Mouse (Mus musculus): ENCODE results near the gene Supv3l1.
"Not testable (repeated sequence)": the region's sequence is repeated elsewhere in the genome, so short reads cannot be mapped to it uniquely, and the experiment has no call there.

The Supv3l1 gene

GRCm38 (mm10) chr10:62449364-62450279 is at the start of gene Supv3l1, which contains the start of gene 4930507D05Rik:
TSS of gene Supv3l1 (minus strand) at chr10:62449738.
TSS of gene 4930507D05Rik (plus strand) at chr10:62449489.
- DNase-seq, result peak; percentile 87 to 96

DNA sequence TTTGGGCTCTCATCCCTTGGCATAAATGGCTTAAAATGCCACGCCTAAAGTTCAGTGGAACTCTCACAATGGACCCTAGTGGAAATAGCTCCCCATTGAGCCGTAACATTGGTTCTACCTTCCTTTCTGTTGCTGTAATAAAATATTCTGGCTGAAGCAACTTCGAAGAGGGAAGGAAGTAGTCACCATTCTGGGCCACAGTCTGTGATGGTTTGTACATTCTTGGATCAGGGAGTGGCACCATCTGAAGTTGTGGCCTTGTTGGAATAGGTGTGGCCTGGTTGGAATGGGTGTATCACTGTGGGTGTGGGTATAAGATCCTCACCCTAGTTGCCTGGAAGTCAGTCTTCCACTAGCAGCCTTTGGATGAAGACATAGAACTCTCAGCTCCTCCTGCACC is 42.1 kb upstream of the Supv3l1 start:
- not testable (repeated sequence) for DNase-seq

- DNase-seq, result peak; percentile 60 to 74
Measured at GRCm38 (mm10) chr10:62488266-62488665, 38.7 kb upstream of the Supv3l1 start.

DNA sequence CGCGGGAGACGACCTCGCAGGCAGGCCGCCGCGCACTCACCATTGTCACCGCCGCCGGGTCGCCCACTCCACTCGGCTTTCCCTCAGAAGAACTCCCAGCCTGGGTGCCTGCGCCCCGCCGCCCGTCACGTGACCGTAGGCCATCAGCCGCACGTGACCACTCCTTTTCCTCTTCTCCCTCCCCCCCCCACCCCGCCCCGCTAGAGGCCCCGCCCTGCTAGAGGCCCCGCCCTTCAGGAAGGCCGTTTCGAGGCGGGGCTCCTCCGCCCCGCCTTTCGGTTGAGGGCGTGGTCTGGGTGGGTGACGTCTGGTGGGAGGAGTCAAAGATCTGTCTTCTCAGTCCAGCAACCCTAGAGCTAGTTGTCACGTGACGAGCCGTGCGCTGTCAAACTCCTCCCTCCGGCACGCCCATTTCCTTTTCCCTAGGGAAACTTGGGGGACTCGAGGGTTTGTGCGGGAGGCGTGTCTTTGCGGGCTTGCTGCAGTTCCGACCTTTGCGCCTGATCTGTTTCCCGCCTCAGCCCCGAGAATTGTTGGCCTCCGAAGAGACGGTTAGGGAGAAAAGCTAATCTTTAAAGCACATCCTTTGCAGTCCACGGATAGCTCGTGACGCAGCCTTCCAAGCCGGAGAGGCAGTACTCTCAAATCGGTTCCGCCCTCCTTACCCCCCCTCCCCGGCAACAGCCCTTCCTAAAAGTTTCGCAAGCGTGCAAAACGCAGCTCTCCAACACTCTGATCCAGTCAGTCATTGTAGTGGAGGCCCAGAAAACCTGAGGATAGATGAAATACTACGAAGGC is 37.3 kb upstream of the Supv3l1 start, which contains the start of gene Vps26a:
Gene Vps26a (minus strand): TSS at position 188 of the 798 bp plus-strand sequence.
- peak; percentile 99 for DNase-seq

DNA sequence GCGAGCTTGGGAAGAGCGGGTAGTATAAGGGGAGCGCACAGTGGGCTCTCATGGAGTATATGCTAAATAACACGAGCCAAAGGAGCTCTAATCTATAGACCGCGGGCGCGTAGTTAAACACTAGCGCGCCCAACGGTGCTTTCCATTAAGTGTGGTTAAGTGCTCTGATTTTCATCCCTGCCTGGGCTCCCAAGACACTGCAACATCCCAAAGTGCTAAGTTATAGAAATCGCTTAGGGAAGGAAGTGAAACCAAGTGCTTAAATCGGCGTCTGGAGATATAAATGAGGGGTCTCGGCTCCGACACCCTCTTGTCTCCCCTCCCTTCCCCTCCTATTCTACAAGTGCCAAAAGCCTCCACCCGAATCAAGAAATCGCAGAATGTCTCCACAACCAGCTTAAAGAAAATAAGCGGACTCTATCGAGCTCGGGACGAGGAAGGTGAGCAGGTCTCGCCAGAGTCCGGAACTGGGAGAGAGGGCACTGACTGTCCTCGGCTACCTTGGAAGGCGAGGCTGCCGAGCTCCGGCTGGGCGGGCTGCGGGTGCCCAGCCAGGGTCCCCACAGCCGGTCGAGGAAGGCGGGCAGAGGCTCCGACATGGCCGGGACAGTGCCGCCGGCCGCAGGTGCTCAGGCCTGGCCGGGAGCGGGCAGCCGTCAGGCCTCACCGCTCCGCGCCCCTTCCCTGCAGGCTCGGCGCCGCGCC is 36.5 kb upstream of the Supv3l1 start:
- peak in 1 of 2 experiments; percentile 35 for DNase-seq

- DNase-seq, result no peak
Measured at GRCm38 (mm10) chr10:62481108-62481852, 31.7 kb upstream of the Supv3l1 start.

GRCm38 (mm10) chr10:62476980-62477379 is 27.4 kb upstream of the Supv3l1 start:
- no peak for DNase-seq

GRCm38 (mm10) chr10:62474944-62475343 is 25.4 kb upstream of the Supv3l1 start:
- DNase-seq, result no peak

- DNase-seq, result no peak
Measured at GRCm38 (mm10) chr10:62471105-62471504, 21.6 kb upstream of the Supv3l1 start.

DNA sequence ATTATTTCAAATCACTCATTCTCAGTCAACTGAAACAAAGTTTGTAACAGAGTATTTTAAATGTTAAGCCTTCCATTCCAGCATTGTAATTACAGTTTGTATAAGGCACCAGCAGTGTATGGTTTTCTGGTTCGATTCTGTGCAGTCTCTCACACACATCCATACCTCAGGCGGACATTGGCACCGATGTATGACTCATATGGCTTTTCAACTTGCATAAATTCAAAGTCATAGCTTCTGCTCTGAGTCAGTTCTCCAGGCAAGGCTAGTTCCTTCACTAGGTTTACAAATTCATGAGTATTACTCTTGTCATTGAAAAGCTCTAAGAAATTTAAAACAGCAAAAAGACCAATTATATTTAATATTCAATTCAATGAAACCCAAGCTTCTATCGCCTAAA is 20.2 kb upstream of the Supv3l1 start:
- DNase-seq, result no peak

DNA sequence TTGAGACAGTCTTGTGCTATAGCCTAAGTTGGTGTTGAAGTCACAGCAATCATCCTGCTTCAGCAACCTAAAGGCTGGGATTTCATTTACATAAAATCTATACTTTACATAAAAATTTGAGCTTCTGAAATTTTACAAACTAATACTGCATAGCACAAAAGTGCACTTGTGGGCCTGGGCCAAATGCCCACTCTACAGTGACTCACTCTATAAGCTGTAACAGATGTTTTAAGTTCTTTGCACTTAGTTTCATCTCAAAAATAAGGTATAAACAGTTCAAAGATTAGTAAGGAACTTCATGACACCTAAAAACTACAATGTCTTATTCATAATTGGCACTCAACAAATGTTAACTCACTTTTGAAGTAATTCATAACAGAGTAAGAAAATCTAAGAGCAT is 11.8 kb upstream of the Supv3l1 start:
- no peak for DNase-seq

DNA sequence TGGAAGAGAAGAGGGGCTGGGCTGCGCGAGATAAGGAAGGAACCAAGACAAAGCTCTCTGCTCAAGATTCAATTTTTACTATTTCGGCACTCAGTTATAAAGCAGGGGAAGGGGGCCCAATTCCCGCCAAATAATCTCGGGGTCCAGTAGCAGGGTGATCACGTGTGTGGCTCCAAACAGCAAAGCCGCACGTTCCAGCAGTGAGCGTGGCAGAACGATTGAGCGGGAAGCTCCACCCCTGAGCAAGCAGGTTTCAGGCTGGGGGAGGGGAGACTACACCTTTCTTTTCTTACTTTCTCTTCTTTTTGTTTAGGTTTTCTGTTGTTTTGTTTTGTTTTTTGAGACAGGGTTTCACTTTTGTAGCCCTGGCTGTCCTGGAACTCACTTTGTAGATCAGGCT is 2.5 kb upstream of the Supv3l1 start:
- not testable (repeated sequence) for DNase-seq

- DNase-seq, result no peak
Measured at GRCm38 (mm10) chr10:62450280-62450640, 722 bp upstream of the Supv3l1 start.

DNA sequence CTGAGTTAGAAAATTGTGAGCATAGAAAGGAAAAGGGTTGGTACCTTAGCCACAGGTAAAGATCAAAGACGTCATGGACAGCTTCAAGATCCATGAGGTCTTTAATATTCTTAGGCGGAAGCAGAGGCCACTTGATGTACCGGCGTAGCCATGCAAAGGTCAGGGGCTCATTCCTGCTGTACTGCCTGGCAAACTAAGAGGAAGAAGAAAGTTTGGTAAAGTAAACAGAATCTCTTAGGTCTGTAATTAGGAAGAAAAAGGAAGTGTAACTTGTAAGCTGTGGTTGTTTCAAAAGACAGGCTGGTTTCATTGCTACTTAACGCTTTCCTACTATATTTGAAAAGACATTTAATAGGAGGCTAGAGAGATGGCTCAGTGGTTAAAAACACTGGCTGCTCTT is 19.1 kb downstream of the Supv3l1 start:
- DNase-seq, result no peak

GRCm38 (mm10) chr10:62425081-62425871 is 24.3 kb downstream of the Supv3l1 start:
- peak in 1 of 2 experiments; percentile 11 for DNase-seq

DNA sequence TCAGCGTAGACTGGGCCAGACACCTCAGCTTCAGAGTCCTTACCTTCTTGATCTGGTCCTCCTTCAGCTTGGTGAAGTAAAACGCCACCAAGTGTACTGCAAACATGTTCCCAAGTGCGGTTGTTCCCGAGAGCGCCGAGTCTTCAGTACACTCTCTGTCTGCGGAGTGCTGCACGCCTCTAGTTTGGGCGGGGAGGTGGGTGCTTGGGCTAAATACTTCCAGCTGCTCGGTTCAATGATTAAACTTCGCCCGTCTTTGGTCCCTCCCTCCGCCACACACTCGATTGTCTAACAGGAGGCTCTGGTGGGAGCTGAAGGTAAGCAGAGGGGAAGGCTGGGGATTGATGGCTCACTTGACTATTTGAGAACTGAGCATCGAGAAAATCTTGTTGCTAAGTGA is 27.3 kb downstream of the Supv3l1 start, which contains the start of gene Hkdc1:
Gene Hkdc1 (minus strand): TSS at position 237 of the 400 bp plus-strand sequence.
- peak; percentile 29 to 36 for DNase-seq

DNA sequence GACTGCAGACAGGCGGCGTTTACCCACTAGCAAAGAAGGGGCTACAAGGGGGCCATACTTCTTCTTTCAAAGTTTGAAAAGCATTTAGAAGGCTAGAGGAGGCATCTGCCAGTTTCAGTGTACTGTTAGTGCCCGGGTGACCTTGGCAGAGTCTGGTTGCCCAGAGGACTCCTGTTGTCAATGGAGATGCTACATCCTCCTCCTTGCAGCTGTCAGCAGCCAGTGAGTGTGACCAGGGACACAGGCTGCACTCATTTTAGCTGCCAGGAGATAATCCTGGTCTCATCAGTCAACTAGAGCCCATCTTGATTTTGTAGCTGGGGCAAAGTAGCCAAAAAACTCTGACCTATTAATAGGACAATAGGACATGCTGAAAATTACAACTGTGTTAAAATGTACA is 28.4 kb downstream of the Supv3l1 start:
- DNase-seq, result no peak

GRCm38 (mm10) chr10:62420399-62420798 is 29.1 kb downstream of the Supv3l1 start:
- DNase-seq, result no peak

DNA sequence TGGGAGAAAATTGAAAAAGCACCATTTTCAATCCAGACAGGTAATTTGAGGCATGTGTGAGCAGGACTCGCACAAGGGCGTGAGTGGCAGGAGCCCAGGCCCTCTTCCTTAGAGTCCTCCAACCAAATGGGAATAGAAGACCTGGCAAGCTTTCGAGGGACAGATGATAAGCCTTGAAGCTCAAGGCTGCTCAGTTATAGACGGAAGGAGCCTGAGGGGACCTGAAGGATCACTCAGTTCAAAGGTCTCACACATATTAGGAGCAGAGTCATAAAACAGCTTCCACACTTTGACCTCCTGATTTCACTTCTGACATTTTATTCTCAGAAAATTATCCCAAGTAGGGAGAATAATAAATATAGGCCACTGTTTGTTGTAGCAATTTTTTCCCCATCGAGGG is 30.1 kb downstream of the Supv3l1 start:
- DNase-seq, result no peak

GRCm38 (mm10) chr10:62418831-62419356 is 30.6 kb downstream of the Supv3l1 start:
- no peak for DNase-seq

DNA sequence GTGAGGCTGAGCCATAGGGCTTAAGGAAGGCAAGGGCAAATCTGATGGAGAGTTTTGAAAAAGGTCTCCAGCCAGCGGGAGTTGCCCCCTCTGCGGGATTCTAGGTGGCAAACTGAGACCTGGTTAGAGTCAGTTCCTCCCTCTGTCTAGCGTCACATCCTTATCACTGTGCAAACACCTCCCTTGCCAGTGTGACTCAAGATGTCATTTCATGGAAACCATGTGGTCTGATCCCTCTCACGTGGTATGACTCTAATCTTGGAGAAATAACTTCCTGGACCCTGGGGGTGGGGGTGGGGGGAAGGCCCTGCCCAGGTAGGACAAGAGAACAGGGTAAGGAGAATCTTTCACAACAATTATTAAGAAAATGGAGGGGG is 35.9 kb downstream of the Supv3l1 start:
- no peak for DNase-seq
